Mouse (Mus musculus) Muller cell, postnatal 12 days (primary cell): ENCODE results near the gene Ddx6.

Experiments used
- DNase-seq: peaks from one replicate; pipeline ENCODE4 v3.0.0-alpha.2; 2015; ENCODE audit errors: inconsistent ontology term

Gene Ddx6

GRCm38 (mm10) chr9:44640646-44641357, 36.1 kb downstream of the Ddx6 start:
- no peak for DNase-seq

GRCm38 (mm10) chr9:44641616-44642015, 36.9 kb downstream of the Ddx6 start:
- no peak for DNase-seq

GRCm38 (mm10) chr9:44643103-44643502, 38.4 kb downstream of the Ddx6 start:
- DNase-seq, result no peak

- no peak for DNase-seq
These were observed 39.5 kb downstream of the Ddx6 start for GRCm38 (mm10) chr9:44644186-44644585.

- DNase-seq, result peak; percentile 68
These were observed 40.8 kb downstream of the Ddx6 start for GRCm38 (mm10) chr9:44645481-44645880.

GRCm38 (mm10) chr9:44645924-44646323, 41.2 kb downstream of the Ddx6 start:
- DNase-seq, result no peak

- no peak for DNase-seq
These were observed 41.7 kb downstream of the Ddx6 start for GRCm38 (mm10) chr9:44646366-44646765.

GRCm38 (mm10) chr9:44647026-44647425, 42.3 kb downstream of the Ddx6 start:
- no peak for DNase-seq

- DNase-seq, result no peak
These were observed 43.0 kb downstream of the Ddx6 start for GRCm38 (mm10) chr9:44647656-44648055.

- peak; percentile 85 for DNase-seq
These were observed 44.2 kb downstream of the Ddx6 start for GRCm38 (mm10) chr9:44648881-44649281.

- DNase-seq, result peak; percentile 76
These were observed 47.3 kb downstream of the Ddx6 start for GRCm38 (mm10) chr9:44652027-44652426.

GRCm38 (mm10) chr9:44653896-44654295, 49.2 kb downstream of the Ddx6 start:
- no peak for DNase-seq

GRCm38 (mm10) chr9:44655098-44656066, 50.7 kb downstream of the Ddx6 start:
- peak; percentile 73 for DNase-seq

GRCm38 (mm10) chr9:44663706-44664105, 59.0 kb downstream of the Ddx6 start:
- DNase-seq, result no peak

GRCm38 (mm10) chr9:44671416-44671815, 66.7 kb downstream of the Ddx6 start:
- no peak for DNase-seq

GRCm38 (mm10) chr9:44672291-44672865, 67.7 kb downstream of the Ddx6 start:
- DNase-seq, result no peak

- DNase-seq, result no peak
These were observed 68.3 kb downstream of the Ddx6 start, which contains the start of gene Treh for GRCm38 (mm10) chr9:44673005-44673404. Treh (plus strand) TSS chr9:44673233.

- DNase-seq, result no peak
These were observed 73.7 kb downstream of the Ddx6 start for GRCm38 (mm10) chr9:44678288-44678871.

GRCm38 (mm10) chr9:44679565-44679964, 74.9 kb downstream of the Ddx6 start:
- DNase-seq, result no peak

GRCm38 (mm10) chr9:44683046-44683445, 78.4 kb downstream of the Ddx6 start:
- DNase-seq, result no peak

- DNase-seq, result peak; percentile 84
These were observed 80.9 kb downstream of the Ddx6 start for GRCm38 (mm10) chr9:44685346-44686330.
